Mouse (Mus musculus) heart, embryonic 16.5 days (tissue): ENCODE measurements around the gene Tifa. TPM values are rescaled to one million over a fixed set of nuclear protein-coding genes. Genes with fewer than 3 reads are reported as not detected.

Experiments
- ATAC-seq: fragments of 200-750 bp; cut with Nextera tagmentation; replicated peaks from 2 replicates; pipeline ENCODE4 v1.8.0; 2017; ENCODE audit warnings: moderate number of reproducible peaks; ENCODE audit not compliant: insufficient read depth, low FRiP score; ENCODE audit errors: extremely low read depth
- H3K27ac ChIP-seq: fragments of 300-500 bp; sonication (generic); 2 replicates; pipeline ENCODE4 v1.5.1; 2014; ENCODE audit warnings: mild to moderate bottlenecking, low read length, control low read depth, moderate library complexity
- H3K27me3 ChIP-seq: fragments of 300-500 bp; sonication (generic); 2 replicates; pipeline ENCODE4 v1.6.1; 2014; ENCODE audit warnings: low read length, mixed read lengths; ENCODE audit not compliant: control insufficient read depth, insufficient read depth
- H3K36me3 ChIP-seq: fragments of 300-500 bp; sonication (generic); 2 replicates; pipeline ENCODE4 v1.6.1; 2014; ENCODE audit not compliant: control insufficient read depth, insufficient read depth
- H3K4me1 ChIP-seq: fragments of 300-500 bp; sonication (generic); 2 replicates; pipeline ENCODE4 v1.6.1; 2014; ENCODE audit warnings: low read length, mixed read lengths; ENCODE audit not compliant: control insufficient read depth, insufficient read depth
- H3K4me2 ChIP-seq: fragments of 300-500 bp; sonication (generic); 2 replicates; pipeline ENCODE4 v1.6.1; 2014; ENCODE audit warnings: low read depth, mild to moderate bottlenecking, control low read depth, low read length
- H3K4me3 ChIP-seq: fragments of 300-500 bp; sonication (generic); 2 replicates; pipeline ENCODE4 v1.5.1; 2014; ENCODE audit warnings: mild to moderate bottlenecking, control low read depth, low read length
- H3K9ac ChIP-seq: fragments of 300-500 bp; sonication (generic); 2 replicates; pipeline ENCODE4 v1.6.1; 2014; ENCODE audit warnings: low read length, control low read depth
- H3K9me3 ChIP-seq: fragments of 300-500 bp; sonication (generic); replicated peaks from 2 replicates; pipeline ENCODE4 v1.6.1; 2016; ENCODE audit warnings: low read length; ENCODE audit not compliant: control insufficient read depth
- WGBS: fragments of 180-500 bp; shearing (Covaris S2); extraction: QIAGEN DNeasy Blood & Tissue Kit; methylation state at CpG from one replicate; pipeline ENCODE4 v1.1.7; 2014; 5-methylcytosine and 5-hydroxymethylcytosine counted together
- polyA plus RNA-seq: library from polyadenylated mRNA; unstranded; fragments of >200 nt; fragmentation: Nextera tagmentation; extraction: Ambion mirVana; gene quantifications from 2 replicates; pipeline ENCODE4 v1.2.1, GENCODE M21; 2015

Gene Tifa
- polyA plus RNA-seq, 1 experiment from 2014 or later = 4.0 TPM

DNA sequence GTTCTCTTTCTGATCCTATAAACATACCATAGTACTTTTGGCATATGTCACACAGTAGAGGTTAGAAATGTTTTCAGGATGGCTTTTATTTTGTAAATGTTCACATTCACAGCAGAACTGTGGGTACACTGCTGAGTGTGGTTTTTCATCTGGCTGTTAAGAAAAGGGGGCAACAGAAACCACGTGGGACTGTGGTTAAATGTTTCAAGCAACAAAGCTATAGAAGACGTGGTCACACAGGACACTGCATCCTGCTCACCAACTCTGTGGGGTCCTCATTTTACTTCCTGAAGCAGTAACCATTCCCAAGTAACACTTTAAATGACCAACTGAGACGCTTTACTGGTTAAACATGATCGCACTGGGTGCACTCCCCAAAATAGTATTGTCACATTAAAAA lies 72.9 kb downstream of the Tifa start:
- H3K4me3 ChIP-seq = no peak overlapping the region
- WGBS = 76% methylated on average over 4 of the region's 4 CpGs
- no peaks in the 10 kb centered on the region for H3K9me3 ChIP-seq
- no peak overlapping the region for H3K4me2 ChIP-seq
- H3K27me3 ChIP-seq = no peaks in the 10 kb centered on the region
- 0 out of 2 replicates have a peak, but pooled peaks have one; percentile 18 for ATAC-seq
- no peaks in the 10 kb centered on the region for H3K36me3 ChIP-seq
- H3K4me1 ChIP-seq = peaks cover 5% of the 10 kb centered on the region
- no peak overlapping the region for H3K9ac ChIP-seq
- no peak overlapping the region for H3K27ac ChIP-seq

- no peak overlapping the region for H3K9ac ChIP-seq
- H3K27me3 ChIP-seq = no peaks in the 10 kb centered on the region
- no peak for ATAC-seq
- no peak overlapping the region for H3K4me2 ChIP-seq
- no peak overlapping the region for H3K4me3 ChIP-seq
- WGBS = 45% methylated on average over 3 of the region's 3 CpGs
- no peak overlapping the region for H3K27ac ChIP-seq
- H3K36me3 ChIP-seq = no peaks in the 10 kb centered on the region
- peaks cover 5% of the 10 kb centered on the region for H3K4me1 ChIP-seq
- no peaks in the 10 kb centered on the region for H3K9me3 ChIP-seq
Measured at GRCm38 (mm10) chr3:127863571-127863970, 74.0 kb downstream of the Tifa start.

- ATAC-seq = no peak
- Histone ChIP-seq H3K4me2 (no peak overlapping the region), H3K9ac (no peak overlapping the region), H3K27ac (no peak overlapping the region), H3K4me3 (no peak overlapping the region), H3K27me3 (no peaks in the 10 kb centered on the region), H3K36me3 (no peaks in the 10 kb centered on the region), H3K9me3 (no peaks in the 10 kb centered on the region), H3K4me1 (peaks cover 7% of the 10 kb centered on the region)
- 47% methylated on average over 2 of the region's 2 CpGs for WGBS
Measured at GRCm38 (mm10) chr3:127864242-127864641, 74.6 kb downstream of the Tifa start.

DNA sequence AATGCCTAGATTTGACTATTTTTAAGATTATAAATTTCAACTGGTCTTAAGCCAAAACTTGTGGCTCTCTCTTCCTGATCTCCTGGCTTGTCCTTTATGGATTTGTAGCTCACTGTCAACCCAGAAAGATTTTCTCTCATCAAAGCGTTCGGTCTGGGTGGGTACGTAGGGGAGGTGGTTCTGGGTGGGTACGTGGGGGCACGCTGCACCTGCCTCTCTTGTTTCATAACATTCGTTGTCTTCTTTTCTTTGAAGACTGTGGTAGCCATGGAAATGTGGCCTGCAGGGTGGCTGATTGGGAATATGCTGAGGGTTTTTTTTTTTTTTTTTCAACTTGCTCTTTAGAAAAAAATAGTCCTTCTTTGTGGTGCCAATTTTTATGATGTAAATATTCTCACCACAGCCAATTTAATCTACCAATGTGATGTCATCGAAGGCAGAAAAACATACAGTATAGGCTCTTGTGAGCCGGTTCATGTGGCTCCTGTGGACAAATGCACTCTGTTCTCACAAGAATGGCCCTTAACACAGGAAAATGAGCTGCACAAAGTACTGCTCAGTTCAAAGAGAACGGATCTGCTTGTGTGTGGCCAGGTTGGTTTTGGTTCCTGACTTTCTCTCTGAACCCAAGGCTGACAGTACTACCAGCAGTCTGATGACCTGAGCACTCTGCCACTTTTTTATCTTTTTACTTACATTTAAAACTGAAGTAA lies 78.6 kb downstream of the Tifa start:
- H3K4me3 ChIP-seq = no peak overlapping the region
- no peaks in the 10 kb centered on the region for H3K36me3 ChIP-seq
- no peaks in the 10 kb centered on the region for H3K27me3 ChIP-seq
- ATAC-seq = no peak
- H3K9me3 ChIP-seq = no peaks in the 10 kb centered on the region
- H3K4me2 ChIP-seq = no peak overlapping the region
- H3K27ac ChIP-seq = no peak overlapping the region
- WGBS = 77% methylated on average over 9 of the region's 9 CpGs
- peaks cover 7% of the 10 kb centered on the region for H3K4me1 ChIP-seq
- H3K9ac ChIP-seq = no peak overlapping the region

GRCm38 (mm10) chr3:127868880-127869279 lies 79.3 kb downstream of the Tifa start:
- WGBS = 76% methylated on average over 5 of the region's 5 CpGs
- H3K4me1 ChIP-seq = peaks cover 2% of the 10 kb centered on the region; the same call in 1 of the 2 replicates
- ATAC-seq = no peak

GRCm38 (mm10) chr3:127871575-127871974 lies 82.0 kb downstream of the Tifa start:
- H3K27ac ChIP-seq = peak overlapping the region; percentile 24
- H3K4me2 ChIP-seq = peak overlapping the region; percentile 21; the same call in 1 of the 2 replicates
- H3K9me3 ChIP-seq = peaks cover 4% of the 10 kb centered on the region; the same call in 1 of the 2 replicates
- no peak overlapping the region for H3K4me3 ChIP-seq
- H3K4me1 ChIP-seq = peaks cover 2% of the 10 kb centered on the region; the same call in 1 of the 2 replicates
- no peaks in the 10 kb centered on the region; the same call in 1 of the 2 replicates for H3K36me3 ChIP-seq
- peak; percentile 41; the same call in 1 of the 2 replicates for ATAC-seq
- no peaks in the 10 kb centered on the region for H3K27me3 ChIP-seq
- H3K9ac ChIP-seq = no peak overlapping the region
- WGBS = 58% methylated on average over 9 of the region's 9 CpGs

More at GRCm38 (mm10) chr3:127868880-127869279, 79.3 kb downstream of the Tifa start:
- no peaks in the 10 kb centered on the region for H3K27me3 ChIP-seq
- H3K27ac ChIP-seq = no peak overlapping the region
- H3K36me3 ChIP-seq = no peaks in the 10 kb centered on the region
- no peaks in the 10 kb centered on the region for H3K9me3 ChIP-seq
- no peak overlapping the region for H3K4me2 ChIP-seq
- H3K4me3 ChIP-seq = no peak overlapping the region
- H3K9ac ChIP-seq = no peak overlapping the region

DNA sequence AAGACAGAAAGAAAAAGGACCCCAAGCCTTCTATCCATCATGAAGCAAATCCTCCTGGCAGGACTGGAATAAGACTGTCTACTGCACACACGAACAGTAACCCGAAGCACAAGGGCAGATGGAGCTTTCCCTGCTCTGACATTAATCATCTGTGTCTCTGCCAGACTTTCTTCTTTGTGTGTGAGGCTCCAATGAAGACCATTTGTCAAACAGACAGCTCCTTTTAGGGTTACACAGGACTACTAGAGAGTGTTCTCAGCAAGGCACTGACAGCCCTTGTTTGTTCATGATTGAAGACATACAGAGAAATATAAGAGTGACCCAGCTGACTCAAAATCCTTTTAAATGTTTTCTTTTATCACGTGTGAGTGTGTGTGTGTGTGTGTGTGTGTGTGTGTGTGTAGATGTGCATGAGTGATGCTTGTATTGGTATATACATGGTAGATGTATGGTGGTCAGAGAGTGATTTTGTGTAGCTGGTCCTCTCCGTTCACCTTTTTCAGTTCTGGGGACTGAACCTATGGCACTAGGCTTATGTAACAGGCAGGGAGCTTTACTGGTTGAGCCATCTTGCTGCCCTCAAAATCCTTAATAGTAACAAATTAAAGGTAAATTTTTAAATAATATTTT lies 84.8 kb downstream of the Tifa start:
- Histone ChIP-seq H3K9ac (no peak overlapping the region), H3K4me1 (no peaks in the 10 kb centered on the region), H3K4me3 (no peak overlapping the region), H3K36me3 (no peaks in the 10 kb centered on the region; the same call in 1 of the 2 replicates), H3K27me3 (no peaks in the 10 kb centered on the region), H3K27ac (no peak overlapping the region), H3K9me3 (peaks cover 4% of the 10 kb centered on the region; the same call in 1 of the 2 replicates), H3K4me2 (no peak overlapping the region)
- WGBS = 64% methylated on average over 4 of the region's 4 CpGs
- ATAC-seq = no peak

DNA sequence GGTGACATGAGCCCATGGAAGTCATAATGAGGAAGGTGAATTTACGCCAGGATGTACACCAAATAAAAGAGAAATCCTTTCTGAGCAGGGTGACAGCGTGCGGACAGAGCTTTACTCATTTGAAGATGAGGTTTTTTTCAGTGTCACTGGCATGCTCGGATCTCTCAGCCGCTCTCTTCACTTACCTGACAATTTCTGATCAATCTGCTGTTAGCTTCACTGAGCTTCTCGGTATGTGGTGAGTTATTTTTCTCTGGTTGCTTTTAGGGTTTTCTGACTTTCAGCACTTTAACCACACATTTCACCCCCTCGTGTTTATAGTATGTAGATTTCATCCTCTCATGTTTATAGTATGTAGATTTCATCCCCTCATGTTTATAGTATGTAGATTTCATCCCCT lies 85.5 kb downstream of the Tifa start:
- H3K9me3 ChIP-seq = peaks cover 4% of the 10 kb centered on the region; the same call in 1 of the 2 replicates
- H3K27ac ChIP-seq = no peak overlapping the region
- H3K4me3 ChIP-seq = no peak overlapping the region
- H3K9ac ChIP-seq = no peak overlapping the region
- 89% methylated on average over 7 of the region's 7 CpGs for WGBS
- H3K4me1 ChIP-seq = no peaks in the 10 kb centered on the region
- no peak for ATAC-seq
- no peak overlapping the region for H3K4me2 ChIP-seq
- H3K27me3 ChIP-seq = no peaks in the 10 kb centered on the region
- H3K36me3 ChIP-seq = no peaks in the 10 kb centered on the region; the same call in 1 of the 2 replicates

DNA sequence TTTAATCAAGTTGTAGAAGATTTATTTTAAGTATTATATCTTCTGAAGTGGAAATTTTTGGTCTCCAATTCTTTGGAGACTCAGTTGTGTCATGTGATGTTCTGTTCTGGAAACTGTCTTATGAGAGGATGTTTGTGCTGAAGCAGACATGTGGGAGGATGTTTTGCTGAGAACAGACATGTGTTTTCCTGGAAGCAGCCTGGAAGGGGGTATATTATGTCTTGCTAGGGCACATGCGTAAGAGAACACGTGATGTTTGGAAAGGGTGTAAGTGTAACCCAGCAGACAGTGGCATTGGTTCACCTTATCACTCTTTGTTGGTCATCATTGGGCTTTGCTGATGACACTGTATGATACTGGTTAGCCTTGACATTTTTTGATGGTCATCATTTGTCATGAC lies 85.9 kb downstream of the Tifa start:
- Histone ChIP-seq H3K9me3 (peaks cover 4% of the 10 kb centered on the region; the same call in 1 of the 2 replicates), H3K27me3 (no peaks in the 10 kb centered on the region), H3K27ac (no peak overlapping the region), H3K36me3 (no peaks in the 10 kb centered on the region; the same call in 1 of the 2 replicates), H3K4me3 (no peak overlapping the region), H3K4me2 (no peak overlapping the region), H3K4me1 (no peaks in the 10 kb centered on the region), H3K9ac (no peak overlapping the region)
- WGBS = 84% methylated on average over 2 of the region's 2 CpGs
- no peak for ATAC-seq
